Mouse (Mus musculus): Measurements from ENCODE around the gene Fgfr2.
"Not testable (repeated sequence)": the region's sequence is repeated elsewhere in the genome, so short reads cannot be mapped to it uniquely, and the experiment has no call there.

Gene Fgfr2

GRCm38 (mm10) chr7:132572738-132573137 lies 550.4 kb downstream of the Fgfr2 start:
- DNase-seq (ENCODE audit: low spot score) = no peak

GRCm38 (mm10) chr7:132571481-132571880 lies 551.7 kb downstream of the Fgfr2 start:
- DNase-seq (ENCODE audit: low spot score) = no peak

GRCm38 (mm10) chr7:132570071-132570470 lies 553.1 kb downstream of the Fgfr2 start:
- peak; percentile 19 for DNase-seq (ENCODE audit: low spot score)

- DNase-seq (ENCODE audit: low spot score) = peak; percentile 22
Observed at GRCm38 (mm10) chr7:132568817-132569216, 554.3 kb downstream of the Fgfr2 start.

- no peak for DNase-seq (ENCODE audit: low spot score)
Observed at GRCm38 (mm10) chr7:132565831-132566230, 557.3 kb downstream of the Fgfr2 start.

- no peak for DNase-seq (ENCODE audit: low spot score)
Observed at GRCm38 (mm10) chr7:132559138-132559766, 563.9 kb downstream of the Fgfr2 start.

GRCm38 (mm10) chr7:132558141-132558736 lies 564.9 kb downstream of the Fgfr2 start:
- no peak for DNase-seq (ENCODE audit: low spot score)

- DNase-seq (ENCODE audit: low spot score) = no peak
Observed at GRCm38 (mm10) chr7:132556575-132556974, 566.6 kb downstream of the Fgfr2 start.

GRCm38 (mm10) chr7:132555911-132556310 lies 567.2 kb downstream of the Fgfr2 start:
- DNase-seq (ENCODE audit: low spot score) = no peak

- no peak for DNase-seq (ENCODE audit: low spot score)
Observed at GRCm38 (mm10) chr7:132554091-132554490, 569.1 kb downstream of the Fgfr2 start.

- DNase-seq (ENCODE audit: low spot score) = peak; percentile 84
Observed at GRCm38 (mm10) chr7:132551351-132552126, 571.6 kb downstream of the Fgfr2 start.

- no peak for DNase-seq (ENCODE audit: low spot score)
Observed at GRCm38 (mm10) chr7:132547126-132547525, 576.0 kb downstream of the Fgfr2 start.

GRCm38 (mm10) chr7:132542427-132542826 lies 580.7 kb downstream of the Fgfr2 start:
- no peak for DNase-seq (ENCODE audit: low spot score)

GRCm38 (mm10) chr7:132541566-132541965 lies 581.6 kb downstream of the Fgfr2 start:
- no peak for DNase-seq (ENCODE audit: low spot score)

GRCm38 (mm10) chr7:132540597-132540996 lies 582.6 kb downstream of the Fgfr2 start:
- no peak for DNase-seq (ENCODE audit: low spot score)

GRCm38 (mm10) chr7:132529206-132529605 lies 593.9 kb downstream of the Fgfr2 start:
- no peak for DNase-seq (ENCODE audit: low spot score)

GRCm38 (mm10) chr7:132513419-132513982 lies 609.6 kb downstream of the Fgfr2 start:
- no peak for DNase-seq (ENCODE audit: low spot score)

GRCm38 (mm10) chr7:132509110-132509509 lies 614.0 kb downstream of the Fgfr2 start:
- no peak for DNase-seq (ENCODE audit: low spot score)

- DNase-seq (ENCODE audit: low spot score) = no peak
Observed at GRCm38 (mm10) chr7:132507361-132507760, 615.8 kb downstream of the Fgfr2 start.

GRCm38 (mm10) chr7:132506226-132506625 lies 616.9 kb downstream of the Fgfr2 start:
- DNase-seq (ENCODE audit: low spot score) = no peak

GRCm38 (mm10) chr7:132502445-132502844 lies 620.7 kb downstream of the Fgfr2 start:
- not testable (repeated sequence) for DNase-seq (ENCODE audit: low spot score)

- DNase-seq (ENCODE audit: low spot score) = no peak
Observed at GRCm38 (mm10) chr7:132497142-132497541, 626.0 kb downstream of the Fgfr2 start.

- no peak for DNase-seq (ENCODE audit: low spot score)
Observed at GRCm38 (mm10) chr7:132494263-132494662, 628.9 kb downstream of the Fgfr2 start.

Data from spleen, adult 12 weeks (tissue).